Mouse (Mus musculus) neural tube, embryonic 11.5 days (tissue): ENCODE data around the gene Gm20481. TPM values are rescaled to one million over a fixed set of nuclear protein-coding genes. Genes with fewer than 3 reads are reported as not detected.
"Not testable (repeated sequence)": the region's sequence is repeated elsewhere in the genome, so short reads cannot be mapped to it uniquely, and the experiment has no call there.

Experiments used
- ATAC-seq: fragments of 200-750 bp; cut with Nextera tagmentation; 2 replicates; pipeline ENCODE4 v1.8.0; 2017; ENCODE audit warnings: moderate number of reproducible peaks, mild to moderate bottlenecking, moderate TSS enrichment, moderate library complexity; ENCODE audit not compliant: insufficient read depth, low FRiP score, low TSS enrichment
- DNase-seq: peaks from one replicate; pipeline ENCODE4 v3.0.0-alpha.2; 2015; ENCODE audit warnings: low spot score
- H3K27ac ChIP-seq: fragments of 300-500 bp; sonication (generic); 2 replicates; pipeline ENCODE4 v1.5.1; 2014; ENCODE audit warnings: low read depth, mild to moderate bottlenecking, low read length
- H3K27me3 ChIP-seq: fragments of 300-500 bp; sonication (generic); 2 replicates; pipeline ENCODE4 v1.6.1; 2014; ENCODE audit warnings: mild to moderate bottlenecking, low read length, mixed read lengths; ENCODE audit not compliant: control insufficient read depth, insufficient read depth
- H3K36me3 ChIP-seq: fragments of 300-500 bp; sonication (generic); 2 replicates; pipeline ENCODE4 v1.6.1; 2014; ENCODE audit warnings: mild to moderate bottlenecking, low read length, moderate library complexity, mixed read lengths; ENCODE audit not compliant: control insufficient read depth, insufficient read depth
- H3K4me1 ChIP-seq: fragments of 300-500 bp; sonication (generic); 2 replicates; pipeline ENCODE4 v1.6.1; 2014; ENCODE audit warnings: low read length, mixed read lengths; ENCODE audit not compliant: control insufficient read depth, insufficient read depth
- H3K4me2 ChIP-seq: fragments of 300-500 bp; sonication (generic); 2 replicates; pipeline ENCODE4 v1.6.1; 2014; ENCODE audit warnings: low read depth, mild to moderate bottlenecking, moderate library complexity
- H3K4me3 ChIP-seq: fragments of 300-500 bp; sonication (generic); 2 replicates; pipeline ENCODE4 v1.5.1; 2014; ENCODE audit warnings: low read depth, low read length
- H3K9ac ChIP-seq: fragments of 300-500 bp; sonication (generic); 2 replicates; pipeline ENCODE4 v1.6.1; 2014; ENCODE audit warnings: mild to moderate bottlenecking, low read length
- H3K9me3 ChIP-seq: fragments of 300-500 bp; sonication (generic); 2 replicates; pipeline ENCODE4 v1.6.1; 2016; ENCODE audit warnings: low read length; ENCODE audit not compliant: control insufficient read depth
- WGBS: fragments of 180-500 bp; shearing (Covaris S2); extraction: QIAGEN DNeasy Blood & Tissue Kit; methylation state at CpG from one replicate; pipeline ENCODE4 v1.1.7; 2014; 5-methylcytosine and 5-hydroxymethylcytosine counted together
- polyA plus RNA-seq: library from polyadenylated mRNA; unstranded; fragments of >200 nt; fragmentation: Nextera tagmentation; extraction: Ambion mirVana; gene quantifications from 2 replicates; pipeline ENCODE4 v1.2.1, GENCODE M21; 2014

Gm20481 gene
- polyA plus RNA-seq, 1 experiment from 2014 or later: not detected

DNA sequence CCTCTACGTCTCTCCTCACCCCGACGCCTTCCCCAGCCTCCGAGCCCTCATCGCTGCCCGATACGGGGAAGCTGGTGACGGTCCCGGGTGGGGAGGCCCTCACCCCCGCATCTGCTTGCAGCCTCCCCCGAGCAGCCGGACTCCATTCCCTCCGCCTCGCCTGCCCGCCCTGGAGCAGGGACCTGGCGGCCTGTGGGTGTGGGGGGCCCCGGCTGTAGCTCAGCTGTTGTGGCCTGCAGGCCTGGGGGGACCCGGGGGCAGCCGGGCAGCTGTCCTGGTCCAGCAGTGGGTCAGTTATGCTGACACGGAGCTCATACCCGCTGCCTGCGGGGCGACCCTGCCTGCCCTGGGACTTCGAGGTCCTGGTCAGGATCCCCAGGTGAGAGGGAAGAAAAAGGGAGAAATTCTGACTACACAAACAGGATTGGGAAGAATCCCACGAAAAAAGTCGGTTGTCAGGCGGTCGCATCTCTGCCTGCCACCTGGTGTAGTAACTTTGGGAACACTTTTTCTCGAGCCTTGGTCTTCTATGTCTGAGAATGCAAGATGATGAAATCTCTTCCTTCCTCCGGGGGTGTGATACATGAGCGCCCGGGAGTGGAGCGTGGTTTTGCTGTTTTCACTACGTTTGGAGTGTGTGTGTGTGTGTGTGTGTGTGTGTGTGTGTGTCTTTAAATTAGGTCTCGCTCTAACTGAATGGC lies 31.9 kb downstream of the Gm20481 start:
- H3K4me1 ChIP-seq: peaks cover 11% of the 10 kb centered on the region

DNA sequence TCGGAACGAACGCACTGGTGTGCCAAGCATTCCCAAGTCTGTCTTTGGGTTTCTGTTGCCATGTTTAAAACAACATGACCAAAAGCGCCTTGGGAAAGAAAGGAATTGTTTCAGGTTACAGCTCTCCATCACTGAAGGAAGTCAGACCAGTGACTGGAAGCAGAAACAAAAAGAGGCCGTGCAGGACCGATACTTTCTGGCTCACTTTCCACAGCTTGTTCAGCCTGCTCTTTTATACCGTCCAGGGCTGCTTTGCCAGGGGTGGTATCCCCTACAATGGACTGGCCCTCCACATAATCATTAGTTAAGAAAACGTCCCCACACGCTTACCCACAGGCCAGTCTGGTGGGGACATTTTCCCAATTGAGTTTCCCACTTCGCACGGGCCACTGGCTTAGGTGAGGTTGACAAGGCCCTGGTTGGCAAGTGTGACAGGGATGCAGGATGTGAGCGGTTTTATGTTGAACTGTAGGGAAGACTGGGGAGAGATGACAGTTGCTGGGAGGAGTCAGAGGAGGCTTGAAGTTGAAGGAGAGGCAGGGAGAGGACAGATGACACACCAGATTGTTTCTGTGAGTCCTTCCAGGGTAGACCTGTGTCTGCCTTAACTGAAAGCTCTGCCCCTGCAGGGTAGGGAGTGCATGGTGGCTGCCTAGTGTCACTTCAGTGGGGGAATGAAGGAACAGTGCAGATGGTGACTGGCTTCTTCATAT lies 32.6 kb downstream of the Gm20481 start:
- H3K27me3 ChIP-seq: no peaks in the 10 kb centered on the region
- 13% methylated on average over 12 of the region's 12 CpGs for WGBS
- ATAC-seq (no peak), DNase-seq (no peak)
- H3K9me3 ChIP-seq: no peaks in the 10 kb centered on the region
- peaks cover 15% of the 10 kb centered on the region for H3K36me3 ChIP-seq
- no peak overlapping the region for H3K27ac ChIP-seq
- peak overlapping the region; percentile 76 for H3K4me3 ChIP-seq
- H3K4me2 ChIP-seq: peak overlapping the region; percentile 96
- peaks cover 11% of the 10 kb centered on the region for H3K4me1 ChIP-seq
- peak overlapping the region; percentile 77 for H3K9ac ChIP-seq

More for the DNA sequence above, 31.9 kb downstream of the Gm20481 start:
- H3K4me3 ChIP-seq: peak overlapping the region; percentile 76
- H3K27me3 ChIP-seq: no peaks in the 10 kb centered on the region
- peak overlapping the region; percentile 92 for H3K27ac ChIP-seq
- DNase-seq (peak; percentile 35), ATAC-seq (no peak; the same call in 1 of the 2 replicates)
- H3K36me3 ChIP-seq: peaks cover 12% of the 10 kb centered on the region
- WGBS: under 1% methylated on average over 35 of the region's 35 CpGs
- H3K9me3 ChIP-seq: no peaks in the 10 kb centered on the region
- H3K4me2 ChIP-seq: peak overlapping the region; percentile 96
- peak overlapping the region; percentile 77 for H3K9ac ChIP-seq

DNA sequence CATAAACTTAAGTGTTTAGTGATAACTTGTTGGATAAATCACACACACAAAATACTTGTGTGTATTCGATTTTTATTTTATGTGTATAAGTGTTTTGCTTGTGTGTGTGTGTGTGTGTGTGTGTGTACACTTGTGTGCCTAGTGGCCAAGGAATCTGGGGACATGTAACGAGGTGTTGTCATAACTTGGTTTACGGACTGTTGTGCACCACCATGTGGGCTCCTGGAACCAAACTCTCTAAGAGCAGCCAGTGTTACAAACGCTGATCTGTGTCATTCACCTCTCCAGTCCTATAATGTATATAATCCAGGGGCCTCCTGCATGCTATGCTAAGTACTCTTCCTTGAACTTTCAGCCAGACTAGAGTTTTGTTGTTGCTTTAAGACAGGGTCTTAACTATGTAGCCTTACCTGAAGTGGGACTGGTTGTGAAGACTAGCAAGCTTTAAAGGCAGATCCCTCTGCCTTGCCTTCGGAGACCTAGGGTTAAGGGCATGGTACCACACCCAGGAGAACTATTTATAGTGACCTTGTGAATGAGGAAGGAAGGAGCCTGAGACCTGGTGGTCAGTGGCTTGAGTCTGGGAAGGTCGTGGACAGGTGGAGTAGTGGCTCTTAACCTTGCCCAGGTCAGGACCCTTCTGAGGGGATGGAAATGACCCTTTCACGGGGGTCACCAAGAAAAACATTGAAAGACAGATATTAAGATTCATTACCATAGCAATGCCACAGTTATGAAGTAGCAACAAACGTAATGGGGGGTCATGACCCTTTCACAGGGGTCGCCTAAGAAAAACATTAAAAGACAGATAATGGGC lies 33.5 kb downstream of the Gm20481 start:
- no peak overlapping the region for H3K27ac ChIP-seq
- H3K4me1 ChIP-seq: peaks cover 11% of the 10 kb centered on the region
- no peaks in the 10 kb centered on the region for H3K9me3 ChIP-seq
- ATAC-seq (no peak), DNase-seq (no peak)
- 69% methylated on average over 9 of the region's 9 CpGs for WGBS
- peak overlapping the region; percentile 96 for H3K4me2 ChIP-seq
- H3K36me3 ChIP-seq: peaks cover 18% of the 10 kb centered on the region
- H3K27me3 ChIP-seq: no peaks in the 10 kb centered on the region
- peak overlapping the region; percentile 76; the same call in 1 of the 2 replicates for H3K4me3 ChIP-seq
- H3K9ac ChIP-seq: peak overlapping the region; percentile 77; the same call in 1 of the 2 replicates

DNA sequence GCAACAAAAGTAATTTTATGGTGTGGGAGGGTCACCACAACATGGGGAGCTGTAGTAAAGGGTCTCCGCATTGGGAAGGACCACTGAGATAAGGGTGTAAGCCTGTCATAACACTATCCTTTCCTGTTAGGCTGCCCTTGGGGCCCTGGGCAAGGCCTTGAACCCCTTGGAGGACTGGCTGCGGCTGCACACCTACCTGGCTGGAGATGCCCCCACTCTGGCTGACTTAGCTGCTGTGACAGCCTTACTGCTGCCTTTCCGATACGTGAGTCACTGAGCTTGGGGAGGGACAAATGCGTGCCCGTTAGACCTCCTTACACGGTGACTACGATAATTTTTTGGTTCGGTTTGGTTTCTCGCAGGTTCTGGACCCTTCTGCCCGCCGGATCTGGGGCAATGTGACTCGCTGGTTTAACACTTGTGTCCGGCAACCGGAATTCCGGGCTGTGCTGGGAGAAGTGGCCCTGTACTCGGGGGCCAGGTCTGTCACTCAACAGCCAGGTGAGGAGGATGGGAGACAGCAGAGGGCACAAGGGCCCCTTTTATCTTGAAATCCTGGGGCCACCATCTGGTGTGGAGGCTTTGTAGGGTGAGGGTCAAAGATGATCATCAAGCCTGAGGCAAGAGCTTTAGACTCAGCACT lies 34.5 kb downstream of the Gm20481 start:
- H3K4me2 ChIP-seq: no peak overlapping the region
- no peak for DNase-seq

DNA sequence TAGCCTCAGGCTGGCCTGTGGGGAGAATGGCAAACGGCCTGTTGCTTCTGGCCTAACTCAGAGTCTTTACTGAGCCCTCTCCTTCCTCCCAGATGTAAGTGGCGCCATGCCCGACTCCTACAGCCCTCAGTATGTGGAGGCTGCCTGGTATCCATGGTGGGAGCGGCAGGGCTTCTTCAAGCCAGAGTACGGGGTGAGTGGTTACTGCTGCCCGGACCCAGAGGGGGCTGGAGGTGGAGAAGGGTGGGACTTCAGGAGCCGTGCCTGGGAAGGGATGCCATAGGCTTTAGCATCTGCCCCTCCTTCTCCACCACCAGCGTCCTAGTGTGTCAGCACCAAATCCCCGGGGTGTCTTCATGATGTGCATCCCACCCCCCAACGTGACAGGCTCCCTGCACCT lies 35.4 kb downstream of the Gm20481 start:
- Histone ChIP-seq H3K9ac (no peak overlapping the region), H3K27me3 (no peaks in the 10 kb centered on the region), H3K4me3 (0 out of 2 replicates have a peak overlapping the region, but pooled peaks have one; percentile 0), H3K27ac (no peak overlapping the region), H3K4me1 (peaks cover 11% of the 10 kb centered on the region), H3K9me3 (no peaks in the 10 kb centered on the region), H3K4me2 (no peak overlapping the region), H3K36me3 (peaks cover 21% of the 10 kb centered on the region)
- WGBS: 93% methylated on average over 10 of the region's 10 CpGs
- DNase-seq (no peak), ATAC-seq (no peak)

More for the DNA sequence above, 34.5 kb downstream of the Gm20481 start:
- Histone ChIP-seq H3K9ac (no peak overlapping the region), H3K4me3 (no peak overlapping the region), H3K36me3 (peaks cover 21% of the 10 kb centered on the region), H3K9me3 (no peaks in the 10 kb centered on the region), H3K27ac (no peak overlapping the region), H3K27me3 (no peaks in the 10 kb centered on the region), H3K4me1 (peaks cover 11% of the 10 kb centered on the region)
- no peak for ATAC-seq
- WGBS: 96% methylated on average over 17 of the region's 17 CpGs

- Histone ChIP-seq H3K4me1 (peaks cover 11% of the 10 kb centered on the region), H3K36me3 (peaks cover 24% of the 10 kb centered on the region)
- not testable (repeated sequence) for H3K4me2 ChIP-seq, DNase-seq, H3K4me3 ChIP-seq, H3K9me3 ChIP-seq, H3K27me3 ChIP-seq, H3K9ac ChIP-seq, ATAC-seq, H3K27ac ChIP-seq
- WGBS: 98% methylated on average over 4 of the region's 5 CpGs
These were observed 36.2 kb downstream of the Gm20481 start for GRCm38 (mm10) chr17:35005902-35006301.

- peaks cover 8% of the 10 kb centered on the region for H3K4me1 ChIP-seq
- no peak for DNase-seq
- no peak overlapping the region for H3K4me3 ChIP-seq
- H3K9me3 ChIP-seq: no peaks in the 10 kb centered on the region
- no peak overlapping the region for H3K27ac ChIP-seq
- H3K9ac ChIP-seq: no peak overlapping the region
- no peaks in the 10 kb centered on the region for H3K27me3 ChIP-seq
- ATAC-seq: no peak
- H3K36me3 ChIP-seq: peaks cover 36% of the 10 kb centered on the region
- H3K4me2 ChIP-seq: no peak overlapping the region
- 93% methylated on average over 7 of the region's 7 CpGs for WGBS
These were observed 37.8 kb downstream of the Gm20481 start for GRCm38 (mm10) chr17:35007387-35007991.

GRCm38 (mm10) chr17:35009586-35009985 lies 39.9 kb downstream of the Gm20481 start:
- Histone ChIP-seq H3K4me1 (no peaks in the 10 kb centered on the region), H3K4me2 (no peak overlapping the region), H3K27ac (no peak overlapping the region), H3K36me3 (peaks cover 49% of the 10 kb centered on the region), H3K27me3 (no peaks in the 10 kb centered on the region), H3K9ac (no peak overlapping the region), H3K4me3 (no peak overlapping the region), H3K9me3 (no peaks in the 10 kb centered on the region)
- ATAC-seq (no peak), DNase-seq (no peak)
- 86% methylated on average over 7 of the region's 7 CpGs for WGBS
